Mouse (Mus musculus): Measurements from ENCODE around the gene Sfrp4.
"Not testable (repeated sequence)": the region's sequence is repeated elsewhere in the genome, so short reads cannot be mapped to it uniquely, and the experiment has no call there.

Sfrp4 gene

GRCm38 (mm10) chr13:19622573-19623227, at the start of gene Sfrp4:
Gene Sfrp4, plus strand, starts transcription at chr13:19623104.
- peak in 1 of 2 experiments; percentile 9 for DNase-seq (ENCODE audit: low spot score in 2 of 2)

DNA sequence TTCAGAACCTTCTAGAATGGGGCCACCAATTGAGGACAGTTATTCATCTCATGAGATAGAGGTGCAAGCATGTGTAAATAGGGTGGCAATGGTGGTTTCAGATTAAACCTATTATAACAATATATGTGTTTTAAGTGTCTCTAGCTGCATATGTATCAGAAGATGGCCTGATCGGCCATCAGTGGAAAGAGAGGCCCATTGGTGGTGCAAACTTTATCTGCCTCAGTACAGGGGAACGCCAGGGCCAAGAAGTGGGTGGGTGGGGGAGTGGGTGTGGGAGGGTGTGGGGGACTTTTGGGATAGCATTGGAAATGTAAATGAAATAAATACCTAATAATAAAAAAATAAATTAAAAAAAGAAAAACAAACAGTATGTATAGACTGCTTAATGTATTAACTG, 48.2 kb upstream of the Sfrp4 start:
- DNase-seq (ENCODE audit: low spot score in 2 of 2), result not testable (repeated sequence)

DNA sequence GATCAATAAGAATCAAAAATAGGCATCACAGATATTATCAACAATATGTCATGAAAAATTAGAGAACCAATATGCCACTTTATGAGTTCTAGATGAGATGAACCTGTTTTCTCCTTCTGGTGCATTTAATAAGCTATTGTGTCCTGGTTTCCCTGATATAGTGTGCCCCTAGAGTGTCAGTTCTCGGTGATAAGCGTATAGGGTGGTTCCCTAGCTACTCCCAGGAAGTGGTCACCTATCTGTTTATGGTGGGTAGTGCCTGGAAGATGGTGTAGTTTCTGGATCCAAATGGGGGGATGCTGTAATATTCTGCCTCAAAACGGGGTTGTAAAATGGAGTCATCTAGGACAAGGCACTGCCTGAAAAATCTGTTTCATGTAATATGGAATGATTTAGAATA, 47.0 kb upstream of the Sfrp4 start:
- no peak for DNase-seq (ENCODE audit: low spot score in 2 of 2)

DNA sequence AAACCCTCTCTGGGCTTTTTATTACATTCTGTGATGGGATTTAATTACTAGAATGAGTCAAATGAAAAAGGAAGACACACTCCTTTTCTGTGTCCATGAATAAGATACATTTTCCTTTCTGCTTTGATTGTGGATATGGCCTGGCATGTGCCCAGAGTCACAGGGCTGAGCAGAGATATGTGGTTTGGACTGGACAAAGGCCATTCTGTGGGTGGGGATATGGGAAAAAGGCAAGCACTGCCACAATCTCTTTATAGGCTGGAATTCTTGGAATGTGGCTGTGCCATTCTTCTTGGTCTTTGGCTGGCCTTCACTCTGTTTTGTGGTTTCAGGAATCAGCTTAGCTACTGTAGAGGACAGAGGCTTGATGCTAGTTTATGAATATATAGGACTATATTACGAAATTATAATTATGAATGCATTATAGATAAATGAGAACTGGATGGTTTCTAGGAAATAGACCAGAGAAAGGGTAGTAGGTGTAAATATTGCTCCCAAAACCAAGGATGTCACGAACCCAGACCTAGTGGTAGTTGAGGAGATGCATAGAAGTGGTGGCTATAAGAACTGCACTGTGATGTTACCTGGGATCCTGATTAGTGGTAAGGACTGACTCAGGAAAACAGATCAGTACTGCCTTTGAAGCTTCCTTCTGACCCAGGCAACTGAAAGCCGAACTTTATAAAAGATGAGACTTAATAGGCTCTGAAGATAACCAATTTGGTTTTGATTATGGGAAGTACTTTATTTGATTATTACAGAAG, 31.7 kb upstream of the Sfrp4 start:
- no peak for DNase-seq (ENCODE audit: low spot score in 2 of 2)

DNA sequence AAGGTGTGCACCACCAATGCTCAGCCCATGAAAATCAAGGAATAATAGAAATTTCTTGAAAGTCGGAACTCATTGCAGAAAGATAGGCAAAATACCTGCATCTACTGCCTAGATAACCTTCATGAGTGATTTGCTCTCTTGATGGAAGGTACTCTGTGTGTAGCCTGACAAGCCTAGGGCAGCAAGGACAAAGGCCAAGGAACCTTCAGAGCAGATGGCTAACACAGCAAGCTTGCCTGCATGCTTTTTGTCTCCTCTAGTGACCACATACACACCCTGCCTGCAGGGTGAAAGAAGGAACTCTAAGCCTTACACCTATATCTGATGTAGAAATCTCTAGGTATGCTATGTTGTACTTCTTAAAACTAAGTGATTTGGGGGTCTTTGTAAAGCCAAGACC, 27.8 kb upstream of the Sfrp4 start:
- DNase-seq (ENCODE audit: low spot score in 2 of 2), result no peak

DNA sequence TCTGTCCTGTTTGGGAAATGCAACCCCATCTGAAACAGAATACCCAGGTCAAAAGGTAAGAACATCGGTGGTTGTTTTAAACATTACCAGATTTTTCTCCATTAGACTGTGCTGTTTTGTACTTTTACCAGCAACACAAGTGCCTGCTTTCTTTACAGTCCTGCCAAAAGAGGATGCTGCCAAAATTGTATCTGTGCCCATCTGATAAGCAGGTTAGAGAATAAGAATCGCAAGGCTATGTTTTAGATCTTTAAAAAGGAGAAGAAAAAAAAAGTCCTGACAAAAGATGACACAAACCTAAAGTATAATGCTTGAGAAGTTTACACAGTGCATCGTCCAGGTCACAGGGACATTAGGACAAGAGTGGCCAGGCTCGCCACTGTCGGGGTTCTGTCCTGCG, 23.7 kb upstream of the Sfrp4 start:
- DNase-seq (ENCODE audit: low spot score in 2 of 2), result no peak

GRCm38 (mm10) chr13:19602531-19602930, 20.4 kb upstream of the Sfrp4 start:
- DNase-seq (ENCODE audit: low spot score in 2 of 2), result no peak

DNA sequence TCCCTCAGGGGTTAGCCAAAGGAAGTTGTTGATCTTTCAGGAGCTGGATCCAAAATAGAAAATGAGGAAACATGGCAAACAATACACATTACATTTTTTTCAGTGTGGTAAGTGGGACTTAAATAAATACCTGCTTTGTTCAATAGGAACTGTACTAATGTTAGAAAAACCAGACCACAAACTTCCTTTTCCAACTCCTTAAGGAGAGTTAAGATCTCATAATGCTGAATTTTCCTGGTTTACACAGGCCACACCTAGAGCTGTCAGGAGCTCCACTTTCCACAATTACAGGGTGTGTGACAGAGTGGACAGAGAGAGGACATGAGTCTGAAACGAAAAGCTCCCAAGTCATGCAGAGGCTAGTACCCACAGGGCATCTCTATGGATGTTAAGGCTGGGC, 19.2 kb upstream of the Sfrp4 start:
- no peak for DNase-seq (ENCODE audit: low spot score in 2 of 2)

DNA sequence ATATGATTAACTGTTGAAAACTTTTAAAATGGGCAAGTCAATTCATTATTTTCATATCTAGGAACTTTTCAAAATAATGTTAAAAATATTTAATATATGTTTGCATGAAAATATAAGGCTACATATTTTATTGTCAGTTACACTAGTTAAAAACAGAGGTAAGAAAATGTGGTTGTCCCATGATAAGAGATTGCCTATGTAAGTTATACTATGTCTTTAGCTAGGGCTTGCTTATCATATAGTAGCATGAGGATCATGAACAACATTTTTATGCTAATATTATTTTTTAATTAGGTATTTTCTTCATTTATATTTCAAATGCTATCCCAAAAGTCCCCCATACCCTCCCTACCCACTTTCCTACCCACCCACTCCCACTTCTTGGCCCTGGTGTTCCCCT, 18.0 kb upstream of the Sfrp4 start:
- DNase-seq (ENCODE audit: low spot score in 2 of 2), result no peak

GRCm38 (mm10) chr13:19608120-19608519, 14.8 kb upstream of the Sfrp4 start:
- DNase-seq (ENCODE audit: low spot score in 2 of 2), result no peak

DNA sequence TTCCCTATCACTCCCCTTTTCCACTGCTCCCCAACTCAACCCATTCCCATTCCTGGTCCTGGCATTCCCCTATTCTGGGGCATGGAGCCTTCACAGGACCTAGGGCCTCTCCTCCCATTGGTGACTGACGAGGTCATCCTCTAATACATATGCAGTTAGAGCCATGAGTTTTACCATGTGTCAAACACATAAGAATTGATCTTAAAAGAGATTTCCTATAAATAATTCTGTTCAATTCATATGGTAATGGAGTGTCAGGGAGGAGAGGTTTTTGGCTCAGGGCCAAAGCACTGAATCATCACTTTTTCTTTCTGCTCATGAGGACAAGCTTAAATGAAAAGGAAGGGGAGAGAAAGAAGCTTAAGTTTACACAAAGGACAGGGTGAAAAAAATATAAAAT, 10.6 kb upstream of the Sfrp4 start:
- DNase-seq (ENCODE audit: low spot score in 2 of 2), result no peak

- DNase-seq (ENCODE audit: low spot score in 2 of 2), result no peak
Observed at GRCm38 (mm10) chr13:19612963-19613362, 9.9 kb upstream of the Sfrp4 start.

DNA sequence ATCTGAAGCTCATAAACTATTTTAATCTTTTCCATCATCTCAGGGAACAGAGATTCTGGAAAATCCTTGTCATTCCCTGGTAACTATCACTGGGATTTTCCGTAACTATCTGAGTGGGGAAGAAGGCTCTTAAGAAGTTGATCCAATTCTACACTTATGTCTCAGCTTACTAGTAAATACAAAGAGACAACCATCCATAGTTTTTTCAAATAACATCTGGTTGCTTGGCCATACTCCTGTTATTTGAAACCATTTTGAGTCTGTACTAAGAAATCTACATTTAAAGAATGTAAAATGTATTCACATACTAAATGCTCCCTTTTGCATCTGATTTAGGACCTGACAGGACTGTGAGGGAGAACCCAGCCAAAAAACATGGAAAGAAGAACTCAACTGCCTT, 9.5 kb upstream of the Sfrp4 start:
- no peak for DNase-seq (ENCODE audit: low spot score in 2 of 2)

DNA sequence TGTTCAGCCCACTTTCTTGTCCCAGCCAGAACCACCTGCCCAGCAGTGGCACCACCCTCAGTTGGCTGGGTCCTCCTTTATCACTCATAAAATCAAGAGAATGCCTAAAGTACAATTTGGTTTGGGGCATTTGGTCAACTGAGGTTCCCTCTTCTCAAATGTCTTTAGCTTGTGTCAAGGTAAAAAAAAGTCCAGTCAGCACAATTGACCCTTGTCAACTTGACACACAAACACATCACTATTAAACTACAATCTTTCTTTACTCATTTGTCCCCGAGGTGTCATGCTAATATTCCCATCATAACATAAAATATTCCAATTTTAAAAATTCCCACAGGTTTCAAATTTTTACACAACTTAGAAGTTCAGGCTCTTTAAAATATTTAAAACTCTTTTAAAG, 8.6 kb upstream of the Sfrp4 start:
- no peak for DNase-seq (ENCODE audit: low spot score in 2 of 2)

DNA sequence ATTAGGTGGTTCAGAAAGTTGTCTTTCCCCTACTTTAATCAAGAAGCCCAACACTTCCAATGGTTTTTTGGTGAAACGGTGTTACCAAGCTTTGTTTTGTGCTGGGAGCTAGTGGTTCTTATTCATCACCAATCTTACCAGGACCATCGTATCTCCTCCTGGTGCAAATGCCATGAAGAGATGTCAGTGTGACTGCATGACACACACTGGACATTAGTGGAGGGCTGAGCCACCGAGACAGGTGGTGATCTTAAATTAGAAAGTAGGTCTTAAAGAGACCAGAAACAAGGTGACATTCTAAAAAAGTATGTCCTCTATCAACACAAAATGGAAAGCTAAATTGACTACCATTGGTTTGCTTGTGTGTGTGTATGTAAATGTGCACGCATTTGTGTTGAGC, 4.8 kb upstream of the Sfrp4 start:
- no peak for DNase-seq (ENCODE audit: low spot score in 2 of 2)

GRCm38 (mm10) chr13:19618841-19619215, 4.1 kb upstream of the Sfrp4 start:
- DNase-seq (ENCODE audit: low spot score in 2 of 2), result no peak

- peak; percentile 30 to 46 for DNase-seq (ENCODE audit: low spot score in 2 of 2)
Observed at GRCm38 (mm10) chr13:19619216-19619927, 3.5 kb upstream of the Sfrp4 start, which contains the start of gene Epdr1. Gene Epdr1, minus strand, starts transcription at chr13:19619927.

- no peak for DNase-seq (ENCODE audit: low spot score in 2 of 2)
Observed at GRCm38 (mm10) chr13:19623228-19623905, 463 bp downstream of the Sfrp4 start.

- DNase-seq (ENCODE audit: low spot score in 2 of 2), result no peak
Observed at GRCm38 (mm10) chr13:19624632-19625320, 1.9 kb downstream of the Sfrp4 start.

- DNase-seq (ENCODE audit: low spot score in 2 of 2), result no peak
Observed at GRCm38 (mm10) chr13:19626473-19626872, 3.6 kb downstream of the Sfrp4 start.

Data from spleen, postnatal 14 days (tissue).